Mouse (Mus musculus) limb, embryonic 10.5 days (tissue): ENCODE results near the gene Mcrip1. TPM values are rescaled to one million over a fixed set of nuclear protein-coding genes. Genes with fewer than 3 reads are reported as not detected.

Experiments
- DNase-seq: peaks from one replicate; pipeline ENCODE4 v3.0.0-alpha.2; 2017; ENCODE audit warnings: low spot score
- H3K27ac ChIP-seq: fragments of 300-500 bp; sonication (generic); 2 replicates; pipeline ENCODE4 v1.5.1; 2016; ENCODE audit warnings: mild to moderate bottlenecking
- H3K27me3 ChIP-seq: fragments of 300-500 bp; sonication (generic); 2 replicates; pipeline ENCODE4 v1.6.1; 2016; ENCODE audit warnings: low read depth, mild to moderate bottlenecking; ENCODE audit not compliant: poor library complexity, severe bottlenecking
- H3K36me3 ChIP-seq: fragments of 300-500 bp; sonication (generic); 2 replicates; pipeline ENCODE4 v1.6.1; 2016; ENCODE audit warnings: mild to moderate bottlenecking, moderate library complexity
- H3K4me1 ChIP-seq: fragments of 300-500 bp; sonication (generic); 2 replicates; pipeline ENCODE4 v1.6.1; 2016
- H3K4me3 ChIP-seq: fragments of 300-500 bp; sonication (generic); 2 replicates; pipeline ENCODE4 v1.5.1; 2016; ENCODE audit warnings: mild to moderate bottlenecking, moderate library complexity
- H3K9me3 ChIP-seq: fragments of 300-500 bp; sonication (generic); replicated peaks from 2 replicates; pipeline ENCODE4 v1.6.1; 2016; ENCODE audit warnings: mild to moderate bottlenecking
- WGBS: fragments of 180-500 bp; shearing (Covaris S2); methylation state at CpG from one replicate; pipeline ENCODE4 v1.1.7; 2016; 5-methylcytosine and 5-hydroxymethylcytosine counted together
- polyA plus RNA-seq: library from polyadenylated mRNA; unstranded; fragments of >200 nt; fragmentation: Nextera tagmentation; extraction: Ambion mirVana; gene quantifications from 2 replicates; pipeline ENCODE4 v1.2.1, GENCODE M21; 2016

The Mcrip1 gene
- polyA plus RNA-seq, 1 experiment from 2014 or later, result 235 TPM

DNA sequence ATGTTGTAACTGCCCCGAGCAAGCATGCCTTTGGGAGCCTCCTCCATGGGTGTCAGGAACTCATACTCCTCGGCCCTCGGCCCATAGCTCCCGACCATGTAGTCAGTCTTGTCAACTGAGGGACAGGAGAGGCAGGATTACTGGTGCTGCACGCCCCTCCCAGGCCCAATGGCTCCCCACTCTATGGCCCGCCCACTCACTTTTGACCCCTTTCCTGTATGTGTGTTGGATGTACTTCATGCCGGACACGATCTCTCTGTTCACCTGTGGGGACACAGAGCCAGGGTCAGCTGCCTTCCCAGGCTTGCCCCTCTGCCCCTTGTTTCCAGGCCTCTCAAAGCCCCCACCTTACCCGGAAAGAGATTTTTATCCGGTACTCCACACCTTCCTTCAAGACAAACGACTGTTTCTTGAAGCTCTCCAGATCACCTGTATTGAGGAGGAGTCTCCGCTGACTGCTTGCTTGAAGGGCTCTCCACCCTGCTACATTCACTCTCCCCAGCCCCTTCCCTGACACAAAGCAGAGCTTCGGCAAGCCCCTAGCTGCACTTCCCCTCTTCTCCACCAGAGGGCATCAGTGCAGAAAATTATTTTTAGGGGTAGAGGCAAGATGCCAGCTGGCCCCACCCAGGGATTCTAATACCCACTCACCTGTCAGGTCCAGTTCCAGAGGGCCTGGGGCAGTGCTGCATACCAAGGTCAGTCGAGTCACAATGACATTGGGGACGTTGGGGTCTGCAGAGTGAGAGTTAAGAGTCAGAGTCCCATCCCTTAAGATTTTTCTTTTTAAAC is 30.0 kb upstream of the Mcrip1 start:
- H3K9me3 ChIP-seq, result 0 out of 2 replicates have a peak, but pooled peaks cover 2% of the 10 kb centered on the region
- H3K27ac ChIP-seq, result peak overlapping the region; percentile 54; the same call in 1 of the 2 replicates
- H3K36me3 ChIP-seq, result peaks cover 64% of the 10 kb centered on the region

GRCm38 (mm10) chr11:120578694-120579243 is 29.2 kb upstream of the Mcrip1 start:
- Histone ChIP-seq H3K4me3 (peak overlapping the region; percentile 90; the same call in 1 of the 2 replicates), H3K9me3 (no peaks in the 10 kb centered on the region), H3K27me3 (no peaks in the 10 kb centered on the region), H3K4me1 (peaks cover 52% of the 10 kb centered on the region), H3K27ac (peak overlapping the region; percentile 54; the same call in 1 of the 2 replicates), H3K36me3 (peaks cover 56% of the 10 kb centered on the region)
- WGBS, result 79% methylated on average over 11 of the region's 11 CpGs
- no peak for DNase-seq

More for the DNA sequence above, 30.0 kb upstream of the Mcrip1 start:
- 64% methylated on average over 15 of the region's 15 CpGs for WGBS
- DNase-seq, result peak; percentile 89
- peaks cover 45% of the 10 kb centered on the region for H3K4me1 ChIP-seq
- H3K4me3 ChIP-seq, result peak overlapping the region; percentile 90
- no peaks in the 10 kb centered on the region for H3K27me3 ChIP-seq

DNA sequence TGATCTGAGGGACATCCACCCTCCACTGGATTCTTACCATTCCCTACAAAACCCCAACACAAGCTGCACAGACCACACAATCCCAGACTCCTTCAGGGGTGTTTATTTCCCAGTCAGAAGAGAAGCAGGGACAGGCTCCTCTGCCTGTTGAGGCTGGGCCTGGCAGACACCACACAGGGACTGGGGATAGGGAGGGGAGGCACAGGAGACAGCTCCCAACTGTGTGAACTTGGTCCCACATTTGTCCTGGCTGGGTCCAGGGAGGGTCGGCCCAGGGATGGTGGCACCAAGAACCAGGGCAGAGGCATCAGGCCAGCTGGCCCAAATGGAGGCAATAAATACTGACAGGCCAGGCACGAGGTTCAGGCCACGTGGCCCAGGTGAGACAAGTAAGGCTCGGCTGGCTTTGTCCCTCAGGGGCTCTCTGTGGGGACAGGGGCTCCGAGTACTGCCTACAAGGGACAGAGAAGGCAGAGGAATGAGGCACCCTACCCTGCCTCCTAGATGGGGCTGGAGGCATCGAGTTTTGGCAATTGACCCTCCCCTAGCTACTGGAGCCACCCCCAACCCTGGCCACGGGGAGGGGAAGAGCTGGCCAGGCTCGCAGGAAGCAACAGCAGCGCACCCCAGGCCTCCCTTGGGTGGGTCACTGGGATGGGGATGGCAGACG is 28.6 kb upstream of the Mcrip1 start:
- H3K27ac ChIP-seq, result 0 out of 2 replicates have a peak overlapping the region, but pooled peaks have one; percentile 11
- DNase-seq, result no peak
- H3K36me3 ChIP-seq, result peaks cover 51% of the 10 kb centered on the region
- H3K4me3 ChIP-seq, result 0 out of 2 replicates have a peak overlapping the region, but pooled peaks have one; percentile 90
- H3K27me3 ChIP-seq, result no peaks in the 10 kb centered on the region
- 81% methylated on average over 10 of the region's 10 CpGs for WGBS
- peaks cover 52% of the 10 kb centered on the region for H3K4me1 ChIP-seq
- no peaks in the 10 kb centered on the region for H3K9me3 ChIP-seq

DNA sequence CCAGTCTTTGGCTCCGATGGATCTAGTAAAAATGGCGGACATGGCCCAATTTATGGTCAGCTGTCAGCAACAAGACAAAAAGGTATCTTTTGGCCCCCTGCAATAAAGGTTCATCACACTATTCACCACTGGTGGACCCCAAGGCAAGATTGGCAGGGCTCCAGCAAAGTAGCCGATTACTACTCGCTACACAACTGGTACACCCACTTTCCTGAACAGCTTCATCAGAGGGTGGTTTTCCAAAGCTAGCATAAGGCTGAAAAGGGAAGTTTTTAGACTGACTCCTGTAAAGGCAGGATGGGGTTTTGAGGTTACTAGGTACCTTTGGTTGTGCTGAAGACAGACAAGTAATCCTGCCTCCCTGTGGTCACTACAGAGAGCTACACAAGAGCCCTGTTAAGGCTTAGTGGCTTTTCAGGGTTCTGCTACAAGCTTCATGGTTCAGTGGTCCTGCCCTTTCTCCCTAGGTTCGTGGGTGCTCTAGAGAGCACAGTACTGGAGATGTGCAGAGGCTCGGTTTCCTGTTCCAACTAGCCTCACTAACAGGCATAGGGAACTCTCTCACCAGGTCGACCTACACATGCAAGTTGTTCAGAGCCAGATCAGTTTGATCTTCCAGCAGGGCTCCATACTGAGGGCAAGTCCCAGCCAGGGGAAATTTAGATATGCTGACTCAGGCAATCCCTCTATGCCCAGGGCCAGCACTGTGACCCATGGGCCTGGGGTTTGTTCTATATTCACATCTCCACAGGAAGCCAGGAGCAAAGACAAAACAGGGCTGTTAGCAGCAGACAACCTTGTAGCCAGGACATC is 27.9 kb upstream of the Mcrip1 start:
- H3K27ac ChIP-seq, result no peak overlapping the region
- H3K36me3 ChIP-seq, result peaks cover 46% of the 10 kb centered on the region
- 0 out of 2 replicates have a peak overlapping the region, but pooled peaks have one; percentile 9 for H3K4me3 ChIP-seq
- H3K4me1 ChIP-seq, result peaks cover 51% of the 10 kb centered on the region
- WGBS, result 87% methylated on average over 7 of the region's 7 CpGs
- H3K27me3 ChIP-seq, result no peaks in the 10 kb centered on the region
- no peaks in the 10 kb centered on the region for H3K9me3 ChIP-seq
- DNase-seq, result no peak

GRCm38 (mm10) chr11:120576365-120576981 is 26.9 kb upstream of the Mcrip1 start:
- peaks cover 48% of the 10 kb centered on the region for H3K4me1 ChIP-seq
- no peaks in the 10 kb centered on the region for H3K9me3 ChIP-seq
- H3K27me3 ChIP-seq, result no peaks in the 10 kb centered on the region
- H3K36me3 ChIP-seq, result peaks cover 43% of the 10 kb centered on the region
- 81% methylated on average over 3 of the region's 3 CpGs for WGBS
- H3K4me3 ChIP-seq, result 0 out of 2 replicates have a peak overlapping the region, but pooled peaks have one; percentile 9
- DNase-seq, result no peak
- H3K27ac ChIP-seq, result no peak overlapping the region; the same call in 1 of the 2 replicates

GRCm38 (mm10) chr11:120575940-120576339 is 26.4 kb upstream of the Mcrip1 start:
- Histone ChIP-seq H3K4me1 (peaks cover 52% of the 10 kb centered on the region), H3K4me3 (no peak overlapping the region), H3K27me3 (no peaks in the 10 kb centered on the region), H3K9me3 (no peaks in the 10 kb centered on the region), H3K27ac (no peak overlapping the region), H3K36me3 (peaks cover 48% of the 10 kb centered on the region)
- no peak for DNase-seq

DNA sequence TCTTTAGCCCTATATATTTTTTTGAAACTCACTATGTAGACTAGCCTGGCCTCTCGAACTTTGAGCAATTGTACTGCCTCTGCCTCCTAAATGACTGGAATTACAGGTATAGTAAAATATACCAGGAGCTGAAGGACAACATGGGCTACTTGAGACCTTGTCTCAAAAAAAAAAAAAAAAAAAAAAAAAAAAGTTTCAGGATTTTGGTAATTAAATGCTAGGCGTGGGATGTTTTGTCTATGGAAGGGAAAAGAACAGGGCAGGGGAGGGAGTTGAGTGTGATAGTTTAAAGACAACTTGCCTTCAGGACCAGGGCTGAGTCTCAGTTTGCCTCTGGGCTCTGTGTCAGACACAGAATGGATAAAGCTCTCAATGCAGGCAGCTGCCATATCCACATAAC is 25.5 kb upstream of the Mcrip1 start:
- 86% methylated on average over 2 of the region's 2 CpGs for WGBS
- peaks cover 55% of the 10 kb centered on the region for H3K36me3 ChIP-seq
- no peak for DNase-seq
- H3K4me1 ChIP-seq, result peaks cover 45% of the 10 kb centered on the region
- H3K9me3 ChIP-seq, result no peaks in the 10 kb centered on the region
- no peaks in the 10 kb centered on the region for H3K27me3 ChIP-seq
- 0 out of 2 replicates have a peak overlapping the region, but pooled peaks have one; percentile 100 for H3K4me3 ChIP-seq
- no peak overlapping the region for H3K27ac ChIP-seq

- Histone ChIP-seq H3K9me3 (no peaks in the 10 kb centered on the region), H3K36me3 (peaks cover 55% of the 10 kb centered on the region), H3K4me1 (peaks cover 37% of the 10 kb centered on the region), H3K27me3 (no peaks in the 10 kb centered on the region), H3K4me3 (peak overlapping the region; percentile 100), H3K27ac (peak overlapping the region; percentile 94)
- no peak for DNase-seq
- 62% methylated on average over 5 of the region's 5 CpGs for WGBS
These were observed 24.7 kb upstream of the Mcrip1 start for GRCm38 (mm10) chr11:120574278-120574600.

- Histone ChIP-seq H3K4me1 (peaks cover 31% of the 10 kb centered on the region), H3K36me3 (peaks cover 55% of the 10 kb centered on the region), H3K27me3 (no peaks in the 10 kb centered on the region), H3K9me3 (no peaks in the 10 kb centered on the region), H3K27ac (peak overlapping the region; percentile 94), H3K4me3 (peak overlapping the region; percentile 100)
- under 1% methylated on average over 23 of the region's 23 CpGs for WGBS
- DNase-seq, result peak; percentile 42
These were observed 24.2 kb upstream of the Mcrip1 start for GRCm38 (mm10) chr11:120573585-120574277.

DNA sequence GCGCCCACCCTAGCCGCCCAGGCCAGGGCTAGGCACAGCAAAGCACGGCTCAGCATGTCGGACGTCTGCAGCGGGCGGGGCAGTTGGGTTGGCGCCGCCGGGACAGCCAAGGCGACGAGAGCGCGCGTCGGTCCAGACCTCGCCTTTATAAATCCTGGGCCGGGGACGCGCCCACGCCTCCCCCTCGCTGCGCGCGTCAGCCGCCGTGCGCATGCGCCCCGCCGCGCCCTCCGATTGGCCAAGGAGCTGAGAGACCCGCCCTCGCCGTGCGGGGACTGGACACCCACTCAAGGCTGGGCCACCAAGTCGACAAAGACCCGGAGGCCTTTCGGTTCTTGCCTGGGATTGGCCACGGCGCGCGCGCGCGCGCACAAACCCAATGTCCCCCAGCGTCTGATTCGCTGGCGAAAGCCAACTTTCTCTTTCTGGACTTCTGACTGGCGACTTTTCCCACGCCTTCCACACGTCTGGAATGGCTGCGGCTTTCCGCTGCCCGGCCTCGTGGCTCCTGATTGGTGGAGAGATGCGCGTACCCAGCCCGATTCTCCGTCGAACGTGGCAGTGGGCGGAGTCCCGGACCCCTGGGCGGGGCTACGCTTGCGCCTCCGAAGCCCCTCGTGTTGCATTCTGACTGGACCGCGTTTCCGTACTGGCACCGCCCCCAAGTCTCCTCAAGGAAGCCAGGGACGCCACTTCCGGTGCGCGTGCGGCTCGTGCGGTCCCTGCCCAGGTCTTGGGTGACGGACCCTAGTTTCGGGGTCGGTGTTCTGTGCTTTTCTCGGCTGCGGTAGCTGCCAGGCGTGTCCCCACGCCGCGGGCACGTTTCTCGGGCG is 23.4 kb upstream of the Mcrip1 start, which contains the start of gene P4hb:
Gene P4hb, minus strand, starts transcription at position 502 of the 833 bp plus-strand sequence.
- peaks cover 55% of the 10 kb centered on the region for H3K36me3 ChIP-seq
- H3K27me3 ChIP-seq, result no peaks in the 10 kb centered on the region
- WGBS, result under 1% methylated on average over 94 of the region's 94 CpGs
- peak; percentile 99 for DNase-seq
- H3K27ac ChIP-seq, result peak within 1 kb of the TSS; percentile 94
- peaks cover 24% of the 10 kb centered on the region for H3K4me1 ChIP-seq
- peak within 1 kb of the TSS; percentile 100 for H3K4me3 ChIP-seq
- no peaks in the 10 kb centered on the region for H3K9me3 ChIP-seq

DNA sequence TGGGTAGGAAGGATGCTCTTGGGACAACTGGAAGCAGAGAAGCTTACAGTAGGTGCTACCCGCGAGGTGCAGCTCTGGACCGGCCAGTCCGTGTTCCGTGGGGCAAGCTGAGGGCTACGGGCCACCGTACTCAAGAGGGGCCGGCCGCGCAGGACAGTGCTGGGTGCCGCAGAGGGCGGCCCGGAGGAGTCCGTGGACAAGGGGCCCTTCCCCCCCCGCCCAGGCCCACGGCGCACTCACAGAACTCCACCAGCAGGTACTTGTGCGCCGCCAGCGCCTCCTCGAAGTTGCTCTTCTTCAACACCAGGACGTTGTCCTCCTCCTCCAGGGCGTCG is 22.9 kb upstream of the Mcrip1 start:
- peak overlapping the region; percentile 100 for H3K4me3 ChIP-seq
- peaks cover 21% of the 10 kb centered on the region for H3K4me1 ChIP-seq
- no peaks in the 10 kb centered on the region for H3K9me3 ChIP-seq
- H3K36me3 ChIP-seq, result peaks cover 55% of the 10 kb centered on the region
- 0% methylated on average over 24 of the region's 24 CpGs for WGBS
- H3K27me3 ChIP-seq, result no peaks in the 10 kb centered on the region
- H3K27ac ChIP-seq, result peak overlapping the region; percentile 94
- no peak for DNase-seq
